Mouse (Mus musculus) olfactory bulb, adult 2 months (tissue): ENCODE measurements around the gene Gm28048.

Experiments used
- CTCF ChIP-seq: fragments of 200-500 bp; IDR thresholded peaks from 2 replicates; pipeline ENCODE4 v1.5.1; 2012; ENCODE audit warnings: low read depth, mild to moderate bottlenecking, low read length, moderate library complexity; ENCODE audit not compliant: insufficient read depth
- POLR2A ChIP-seq: fragments of 200-500 bp; IDR thresholded peaks from 2 replicates; pipeline ENCODE4 v1.6.1; 2012; ENCODE audit warnings: mild to moderate bottlenecking, low read depth, low read length, moderate library complexity; ENCODE audit not compliant: insufficient read depth

- TF ChIP-seq POLR2A, result no peak
- TF ChIP-seq CTCF, result no peak
Observed at GRCm38 (mm10) chr11:22952668-22953067, 29.2 kb downstream of the Gm28048 start.
